Mouse (Mus musculus) lung, postnatal 0 days (tissue): ENCODE results near the gene Skap1. TPM values are rescaled to one million over a fixed set of nuclear protein-coding genes. Genes with fewer than 3 reads are reported as not detected.

Experiments
- ATAC-seq: fragments of 200-750 bp; cut with Nextera tagmentation; 2 replicates; pipeline ENCODE4 v1.8.0; 2017; ENCODE audit warnings: moderate library complexity
- DNase-seq: peaks from one replicate; pipeline ENCODE4 v3.0.0-alpha.2; 2016; ENCODE audit warnings: low spot score
- H3K27ac ChIP-seq: fragments of 300-500 bp; sonication (generic); 2 replicates; pipeline ENCODE4 v1.5.1; 2014; ENCODE audit warnings: antibody characterized with exemption, mild to moderate bottlenecking, low read length, mixed read lengths
- H3K27me3 ChIP-seq: fragments of 300-500 bp; sonication (generic); replicated peaks from 2 replicates; pipeline ENCODE4 v1.6.1; 2014; ENCODE audit warnings: low read length, mixed read lengths; ENCODE audit not compliant: insufficient read depth
- H3K36me3 ChIP-seq: fragments of 300-500 bp; sonication (generic); 2 replicates; pipeline ENCODE4 v1.6.1; 2014; ENCODE audit warnings: low read length, mixed read lengths; ENCODE audit not compliant: insufficient read depth
- H3K4me1 ChIP-seq: fragments of 300-500 bp; sonication (generic); 2 replicates; pipeline ENCODE4 v1.6.1; 2014; ENCODE audit warnings: antibody characterized with exemption, low read depth, low read length, mixed read lengths; ENCODE audit not compliant: insufficient read depth
- H3K4me2 ChIP-seq: fragments of 300-500 bp; sonication (generic); replicated peaks from 2 replicates; pipeline ENCODE4 v1.6.1; 2014; ENCODE audit warnings: low read depth, mild to moderate bottlenecking, low read length, moderate library complexity, mixed read lengths
- H3K4me3 ChIP-seq: fragments of 300-500 bp; sonication (generic); 2 replicates; pipeline ENCODE4 v1.5.1; 2014; ENCODE audit warnings: low read depth, low read length
- H3K9ac ChIP-seq: fragments of 300-500 bp; sonication (generic); replicated peaks from 2 replicates; pipeline ENCODE4 v1.6.1; 2014; ENCODE audit warnings: low read depth, mild to moderate bottlenecking
- H3K9me3 ChIP-seq: fragments of 300-500 bp; sonication (generic); 2 replicates; pipeline ENCODE4 v1.6.1; 2016; ENCODE audit warnings: low read length, mixed read lengths
- CTCF ChIP-seq: IDR thresholded peaks from 2 replicates; pipeline ENCODE4 v1.5.1; 2016; ENCODE audit warnings: antibody characterized with exemption, mild to moderate bottlenecking
- EP300 ChIP-seq: IDR thresholded peaks from 2 replicates; pipeline ENCODE4 v1.6.1; 2016; ENCODE audit warnings: antibody characterized with exemption, mild to moderate bottlenecking, control low read depth
- WGBS: fragments of 180-500 bp; shearing (Covaris S2); extraction: QIAGEN DNeasy Blood & Tissue Kit; methylation state at CpG from one replicate; pipeline ENCODE4 v1.1.7; 2014; 5-methylcytosine and 5-hydroxymethylcytosine counted together
- polyA plus RNA-seq: library from polyadenylated mRNA; unstranded; fragments of >200 nt; fragmentation: Nextera tagmentation; extraction: Ambion mirVana; gene quantifications from 2 replicates; pipeline ENCODE4 v1.2.1, GENCODE M21; 2015

The Skap1 gene
- polyA plus RNA-seq, 1 experiment from 2014 or later: 0.73 TPM

- no peak for DNase-seq
- TF ChIP-seq CTCF (no peak), EP300 (peak; percentile 37)
- Histone ChIP-seq H3K4me3 (no peak overlapping the region), H3K27me3 (no peaks in the 10 kb centered on the region), H3K9ac (no peak overlapping the region), H3K27ac (no peak overlapping the region), H3K9me3 (no peaks in the 10 kb centered on the region), H3K36me3 (no peaks in the 10 kb centered on the region), H3K4me1 (peaks cover 7% of the 10 kb centered on the region; the same call in 1 of the 2 replicates), H3K4me2 (no peak overlapping the region)
- 67% methylated on average over 2 of the region's 2 CpGs for WGBS
- no peak for ATAC-seq
Measured at GRCm38 (mm10) chr11:96429062-96429461, 35.3 kb upstream of the Skap1 start.

- DNase-seq: no peak
- TF ChIP-seq CTCF (no peak), EP300 (no peak)
- no peaks in the 10 kb centered on the region for H3K36me3 ChIP-seq
- 71% methylated on average over 5 of the region's 5 CpGs for WGBS
- H3K9ac ChIP-seq: no peak overlapping the region
- no peak for ATAC-seq
- no peak overlapping the region for H3K27ac ChIP-seq
- H3K27me3 ChIP-seq: no peaks in the 10 kb centered on the region
- H3K9me3 ChIP-seq: no peaks in the 10 kb centered on the region
- no peak overlapping the region for H3K4me2 ChIP-seq
- H3K4me1 ChIP-seq: peaks cover 7% of the 10 kb centered on the region; the same call in 1 of the 2 replicates
- no peak overlapping the region for H3K4me3 ChIP-seq
Measured at GRCm38 (mm10) chr11:96429891-96430290, 34.5 kb upstream of the Skap1 start.

- Histone ChIP-seq H3K9ac (no peak overlapping the region), H3K4me3 (no peak overlapping the region), H3K9me3 (no peaks in the 10 kb centered on the region), H3K4me1 (no peaks in the 10 kb centered on the region), H3K36me3 (no peaks in the 10 kb centered on the region), H3K27me3 (no peaks in the 10 kb centered on the region), H3K4me2 (no peak overlapping the region), H3K27ac (no peak overlapping the region)
- 44% methylated on average over 9 of the region's 9 CpGs for WGBS
- DNase-seq: no peak
- TF ChIP-seq EP300 (no peak), CTCF (no peak)
- no peak for ATAC-seq
Measured at GRCm38 (mm10) chr11:96431871-96432270, 32.5 kb upstream of the Skap1 start.

GRCm38 (mm10) chr11:96434888-96435287, 29.5 kb upstream of the Skap1 start:
- Histone ChIP-seq H3K4me1 (no peaks in the 10 kb centered on the region), H3K4me3 (no peak overlapping the region), H3K4me2 (no peak overlapping the region), H3K36me3 (no peaks in the 10 kb centered on the region), H3K9me3 (no peaks in the 10 kb centered on the region), H3K27me3 (no peaks in the 10 kb centered on the region), H3K27ac (no peak overlapping the region), H3K9ac (no peak overlapping the region)
- no peak for DNase-seq
- no peak for ATAC-seq
- WGBS: 66% methylated on average over 6 of the region's 6 CpGs
- TF ChIP-seq EP300 (no peak), CTCF (no peak)

GRCm38 (mm10) chr11:96436525-96436924, 27.9 kb upstream of the Skap1 start:
- no peak for TF ChIP-seq CTCF
- Histone ChIP-seq H3K4me1 (no peaks in the 10 kb centered on the region), H3K4me2 (no peak overlapping the region), H3K9ac (no peak overlapping the region), H3K9me3 (no peaks in the 10 kb centered on the region), H3K4me3 (no peak overlapping the region), H3K27me3 (no peaks in the 10 kb centered on the region), H3K36me3 (no peaks in the 10 kb centered on the region), H3K27ac (no peak overlapping the region)
- DNase-seq (peak; percentile 39), ATAC-seq (no peak)
- 54% methylated on average over 7 of the region's 7 CpGs for WGBS

- Histone ChIP-seq H3K4me3 (no peak overlapping the region), H3K27ac (no peak overlapping the region), H3K9ac (no peak overlapping the region), H3K27me3 (no peaks in the 10 kb centered on the region), H3K9me3 (no peaks in the 10 kb centered on the region), H3K4me1 (no peaks in the 10 kb centered on the region), H3K36me3 (no peaks in the 10 kb centered on the region), H3K4me2 (no peak overlapping the region)
- WGBS: 5% methylated on average over 7 of the region's 7 CpGs
- ATAC-seq: no peak
- peak; percentile 74 for DNase-seq
- TF ChIP-seq CTCF (peak; percentile 89), EP300 (no peak)
Measured at GRCm38 (mm10) chr11:96438787-96439186, 25.6 kb upstream of the Skap1 start.

GRCm38 (mm10) chr11:96441546-96442185, 22.7 kb upstream of the Skap1 start:
- Histone ChIP-seq H3K4me1 (no peaks in the 10 kb centered on the region), H3K9ac (no peak overlapping the region), H3K4me3 (no peak overlapping the region), H3K9me3 (no peaks in the 10 kb centered on the region), H3K27me3 (no peaks in the 10 kb centered on the region), H3K36me3 (no peaks in the 10 kb centered on the region), H3K27ac (no peak overlapping the region), H3K4me2 (no peak overlapping the region)
- DNase-seq (no peak), ATAC-seq (no peak)
- WGBS: 51% methylated on average over 12 of the region's 12 CpGs
- no peak for TF ChIP-seq CTCF
- TF ChIP-seq EP300: no peak
